Mouse (Mus musculus): ENCODE results near the gene Bmp7.
A peak's percentile ranks its signal among the peaks of the same experiment; 100 is the strongest.

- TF ChIP-seq CTCF (IDR thresholded peaks at IDR 0.05; ENCODE audit: extremely low read depth, insufficient read length, insufficient replicate concordance, low read depth, low read length): peak; percentile 36; the same call in 1 of the 2 replicates
- TF ChIP-seq POLR2A (IDR thresholded peaks at IDR 0.05; ENCODE audit: low read depth, low read length): no peak
Observed at GRCm38 (mm10) chr2:172949051-172949450, 8.9 kb upstream of the Bmp7 start.

All from small intestine, adult 2 months (tissue).